Mouse (Mus musculus) heart, postnatal 36 days (tissue): ENCODE results near the gene H2-Q2. TPM values are rescaled to one million over a fixed set of nuclear protein-coding genes. Genes with fewer than 3 reads are reported as not detected.
"Not testable (repeated sequence)": the region's sequence is repeated elsewhere in the genome, so short reads cannot be mapped to it uniquely, and the experiment has no call there.

ENCODE experiments used
- DNase-seq, 2 experiments: peaks; one replicate each; pipeline ENCODE4 v3.0.0; 2021 to 2022
- intact Hi-C: fragments of 180-260 bp; cut with DNase I; formaldehyde crosslinking; loops from one replicate; pipeline ENCODE4 v1.15.1; 2025
- total RNA-seq, 2 experiments: library from RNA; stranded (reverse); gene quantifications; 2 replicates each; pipeline ENCODE4 v1.2.3; 2021

The H2-Q2 gene
- total RNA-seq, 2 experiments from 2014 or later, result 0.64 to 1.4 TPM

DNA sequence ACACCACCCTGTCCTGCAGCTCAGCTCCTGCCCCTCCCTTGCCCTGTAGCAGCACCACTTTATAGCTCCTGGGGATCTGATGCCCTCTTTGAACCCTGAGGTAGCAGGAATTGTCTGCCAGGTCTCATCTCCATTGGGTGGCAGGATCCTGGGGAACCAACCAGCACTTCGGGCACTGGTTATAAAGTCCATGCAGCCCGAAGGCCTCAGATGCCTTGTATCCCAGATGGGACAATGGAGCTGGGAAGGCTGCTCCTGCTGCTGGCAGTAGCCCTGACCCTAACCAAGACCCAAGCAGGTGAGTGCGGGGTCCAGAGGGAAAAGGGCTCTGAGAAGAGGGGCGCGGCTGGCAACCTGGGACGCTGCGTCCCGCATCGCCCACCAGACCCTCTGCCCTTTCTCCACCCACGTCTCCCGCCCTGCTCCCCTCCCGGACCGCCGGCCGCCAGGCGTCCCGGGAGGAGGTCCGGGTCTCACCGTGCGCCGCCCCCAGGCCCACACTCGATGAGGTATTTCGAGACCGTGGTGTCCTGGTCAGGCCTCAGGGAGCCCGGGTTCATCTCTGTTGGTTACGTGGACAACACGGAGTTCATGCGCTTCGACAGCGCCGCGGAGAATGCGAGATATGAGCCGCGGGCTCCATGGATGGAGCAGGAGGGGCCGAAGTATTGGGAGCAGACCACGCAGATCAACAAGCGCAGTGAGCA lies 16.9 kb downstream of the H2-Q2 start:
- intact Hi-C loops, result loop anchor here (1.0 to 5.0 kb wide), 2 partner anchors 40 to 1397 kb away; no protein-coding TSS in a partner anchor
- DNase-seq, result no peak

GRCm38 (mm10) chr17:35359470-35359862 lies 17.4 kb downstream of the H2-Q2 start:
- intact Hi-C loops, result loop anchor here (1.0 to 5.0 kb wide), 2 partner anchors 40 to 1397 kb away; no protein-coding TSS in a partner anchor
- DNase-seq, result no peak

DNA sequence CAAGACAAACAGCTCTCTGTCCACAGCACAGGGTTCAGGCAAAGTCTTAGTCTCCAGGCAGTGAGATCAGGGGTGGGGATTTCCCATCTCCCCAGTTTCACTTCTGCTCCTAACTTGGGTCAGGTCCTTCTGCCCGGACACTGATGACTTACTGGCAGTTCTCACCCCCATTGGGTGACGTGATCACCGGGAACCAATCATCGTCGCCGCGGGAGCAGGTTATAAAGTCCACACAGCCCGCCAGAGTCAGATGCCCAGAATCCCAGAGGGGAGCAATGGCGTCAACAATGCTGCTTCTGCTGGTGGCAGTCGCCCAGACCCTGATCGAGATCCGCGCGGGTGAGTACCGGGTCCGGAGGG lies 37.3 kb downstream of the H2-Q2 start, which contains the start of gene H2-Q4:
Gene H2-Q4, plus strand, starts transcription at position 249 of the 360 bp plus-strand sequence.
- DNase-seq, result peak; percentile 92 to 94
- intact Hi-C loops, result loop anchor here (5.0 kb wide), 1 partner anchor 1377 kb away; the partner anchor contains the start of gene H2-K1

DNA sequence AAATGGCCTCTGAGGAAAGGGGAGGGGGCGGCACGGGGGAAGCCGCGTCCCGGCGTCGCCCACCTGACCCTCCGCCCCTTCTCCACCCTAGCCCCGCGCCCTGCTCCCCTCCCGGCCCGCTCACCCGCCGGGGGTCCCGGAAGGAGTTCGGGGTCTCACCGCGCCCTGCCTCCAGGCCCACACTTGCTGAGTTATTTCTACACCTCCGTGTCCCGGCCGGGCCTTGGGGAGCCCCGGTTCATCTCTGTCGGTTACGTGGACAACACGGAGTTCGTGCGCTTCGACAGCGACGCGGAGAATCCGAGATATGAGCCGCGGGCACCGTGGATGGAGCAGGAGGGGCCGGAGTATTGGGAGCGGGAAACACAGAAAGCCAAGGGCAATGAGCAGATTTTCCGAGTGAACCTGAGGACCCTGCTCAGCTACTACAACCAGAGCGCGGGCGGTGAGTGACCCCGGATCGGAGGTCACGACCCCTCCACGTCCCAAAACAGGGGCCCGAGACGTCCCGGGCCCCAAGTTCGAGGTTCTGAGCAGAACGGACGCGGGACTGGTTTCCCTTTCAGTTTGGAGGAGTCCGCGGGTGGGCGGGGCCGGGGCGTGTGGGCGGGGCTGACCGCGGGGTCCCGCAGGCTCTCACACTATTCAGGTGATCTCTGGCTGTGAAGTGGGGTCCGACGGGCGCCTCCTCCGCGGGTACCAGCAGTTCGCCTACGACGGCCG lies 37.8 kb downstream of the H2-Q2 start:
- peak; percentile 49 to 58 for DNase-seq
- intact Hi-C loops, result loop anchor here (5.0 kb wide), 1 partner anchor 1378 kb away; the partner anchor contains the start of gene H2-K1

GRCm38 (mm10) chr17:35389796-35390195 lies 47.8 kb downstream of the H2-Q2 start:
- peak in 1 of 2 experiments; percentile 54 for DNase-seq

DNA sequence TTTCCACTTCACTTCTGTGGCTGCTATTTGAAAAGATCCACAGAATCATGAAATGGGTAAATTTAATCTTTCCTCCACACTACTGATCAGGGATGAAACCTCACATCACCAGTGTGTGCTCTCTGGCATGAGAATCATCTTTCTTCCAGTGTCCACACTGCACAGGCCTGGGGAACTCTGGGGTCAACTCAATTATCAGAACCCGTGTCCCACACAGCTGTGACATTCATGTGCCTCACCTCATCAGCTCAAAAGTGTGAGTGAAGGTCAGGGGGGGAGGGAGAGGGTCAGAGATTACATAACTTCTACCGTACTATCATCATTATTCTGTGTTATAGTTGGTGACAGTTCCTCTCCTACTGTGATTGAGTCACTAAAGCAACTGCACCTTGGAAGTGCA lies 50.6 kb downstream of the H2-Q2 start:
- intact Hi-C loops, DNase-seq: not testable (repeated sequence)

More at GRCm38 (mm10) chr17:35389796-35390195, 47.8 kb downstream of the H2-Q2 start:
- intact Hi-C loops, result not testable (repeated sequence)

- DNase-seq, intact Hi-C loops: not testable (repeated sequence)
Measured at GRCm38 (mm10) chr17:35393864-35394800, 52.1 kb downstream of the H2-Q2 start.

Other genes starting within 250 kb of the H2-Q2 start
- not detected for gene Ly6g5c, start 234.0 kb upstream of the H2-Q2 start, total RNA-seq
- gene Ly6g5b, start 226.8 kb upstream of the H2-Q2 start, total RNA-seq, result not detected
- 1 to 10 TPM; 8.0 to 9.6 TPM for gene Gpank1, start 220.8 kb upstream of the H2-Q2 start, total RNA-seq
- 100 to 1,000 TPM; 163 to 164 TPM for gene Csnk2b, start 220.2 kb upstream of the H2-Q2 start, total RNA-seq
- gene D17H6S53E, start 215.9 kb upstream of the H2-Q2 start, total RNA-seq, result 10 to 100 TPM; 25.7 to 26.4 TPM
- gene Apom, start 210.2 kb upstream of the H2-Q2 start, total RNA-seq, result not detected
- 100 to 1,000 TPM; 243 to 268 TPM for gene Bag6, start 207.1 kb upstream of the H2-Q2 start, total RNA-seq
- gene Prrc2a, start 177.3 kb upstream of the H2-Q2 start, total RNA-seq, result 100 to 1,000 TPM; 122 to 127 TPM
- 1 to 10 TPM; 2.0 to 6.2 TPM for gene Aif1, start 166.2 kb upstream of the H2-Q2 start, total RNA-seq
- gene Lst1, start 153.8 kb upstream of the H2-Q2 start, total RNA-seq, result 1 to 10 TPM; 3.3 to 3.7 TPM
- gene Ltb, start 147.8 kb upstream of the H2-Q2 start, total RNA-seq, result 1 to 10 TPM; 1.0 to 1.6 TPM
- gene Tnf, start 140.2 kb upstream of the H2-Q2 start, total RNA-seq, result under 1 TPM; 0.53 to 0.57 TPM
- under 1 TPM in 1 of 2 experiments, not detected in 1; 0.19 TPM for gene Lta, start 136.9 kb upstream of the H2-Q2 start, total RNA-seq
- not detected for gene Gm16181, start 121.4 kb upstream of the H2-Q2 start, total RNA-seq
- gene Atp6v1g2, start 108.6 kb upstream of the H2-Q2 start, total RNA-seq, result 1 to 10 TPM; 2.0 to 2.6 TPM
- 1 to 10 TPM; 8.0 to 8.5 TPM for gene Nfkbil1, start 106.5 kb upstream of the H2-Q2 start, total RNA-seq
- 10 to 100 TPM; 83.3 to 97.3 TPM for gene Ddx39b, start 100.5 kb upstream of the H2-Q2 start, total RNA-seq
- gene H2-D1, start 79.5 kb upstream of the H2-Q2 start, total RNA-seq, result 100 to 1,000 TPM in 1 of 2 experiments, 10 to 100 TPM in 1; 87.6 to 133 TPM
- gene H2-Q1, start 21.8 kb upstream of the H2-Q2 start, total RNA-seq, result 1 to 10 TPM; 1.1 to 1.4 TPM
- 10 to 100 TPM; 10.1 to 13.8 TPM for gene H2-Q4, start 37.4 kb downstream of the H2-Q2 start, total RNA-seq
- gene H2-Q6, start 82.6 kb downstream of the H2-Q2 start, total RNA-seq, result 1 to 10 TPM in 1 of 2 experiments, under 1 TPM in 1; 0.78 to 1.6 TPM
- gene H2-Q7, start 96.9 kb downstream of the H2-Q2 start, total RNA-seq, result 1 to 10 TPM in 1 of 2 experiments, under 1 TPM in 1; 0.94 to 2.1 TPM
- gene H2-Q10, start 127.8 kb downstream of the H2-Q2 start, total RNA-seq, result under 1 TPM; 0.19 to 0.33 TPM
- gene Pou5f1, start 163.8 kb downstream of the H2-Q2 start, total RNA-seq, result not detected
- 1 to 10 TPM; 3.4 to 5.2 TPM for gene Tcf19, start 174.6 kb downstream of the H2-Q2 start, total RNA-seq
- gene Cchcr1, start 174.9 kb downstream of the H2-Q2 start, total RNA-seq, result 1 to 10 TPM; 2.3 to 2.9 TPM
- gene Psors1c2, start 191.0 kb downstream of the H2-Q2 start, total RNA-seq, result not detected
- gene Cdsn, start 209.9 kb downstream of the H2-Q2 start, total RNA-seq, result under 1 TPM; 0.19 to 0.39 TPM
- gene 2300002M23Rik, start 225.2 kb downstream of the H2-Q2 start, total RNA-seq, result not detected